Mouse (Mus musculus) limb, embryonic 13.5 days (tissue): ENCODE data around the gene Gng4. TPM values are rescaled to one million over a fixed set of nuclear protein-coding genes. Genes with fewer than 3 reads are reported as not detected.
A peak's percentile ranks its signal among the peaks of the same experiment; 100 is the strongest.

Source experiments
- ATAC-seq: fragments of 200-750 bp; cut with Nextera tagmentation; 2 replicates; pipeline ENCODE4 v1.8.0; 2017; ENCODE audit warnings: low read depth, moderate number of reproducible peaks, moderate TSS enrichment; ENCODE audit not compliant: low FRiP score
- H3K27ac ChIP-seq: fragments of 300-500 bp; sonication (generic); 2 replicates; pipeline ENCODE4 v1.5.1; 2015; ENCODE audit warnings: inconsistent platforms, mild to moderate bottlenecking, moderate library complexity
- H3K27me3 ChIP-seq: fragments of 300-500 bp; sonication (generic); 2 replicates; pipeline ENCODE4 v1.6.1; 2015; ENCODE audit warnings: mild to moderate bottlenecking, inconsistent platforms
- H3K36me3 ChIP-seq: fragments of 300-500 bp; sonication (generic); 2 replicates; pipeline ENCODE4 v1.6.1; 2015; ENCODE audit warnings: inconsistent platforms, mild to moderate bottlenecking, moderate library complexity
- H3K4me1 ChIP-seq: fragments of 300-500 bp; sonication (generic); 2 replicates; pipeline ENCODE4 v1.6.1; 2015; ENCODE audit warnings: inconsistent platforms
- H3K4me2 ChIP-seq: fragments of 300-500 bp; sonication (generic); replicated peaks from 2 replicates; pipeline ENCODE4 v1.6.1; 2015; ENCODE audit warnings: inconsistent platforms, mild to moderate bottlenecking, moderate library complexity
- H3K4me3 ChIP-seq: fragments of 300-500 bp; sonication (generic); 2 replicates; pipeline ENCODE4 v1.5.1; 2015; ENCODE audit warnings: moderate library complexity, mild to moderate bottlenecking, inconsistent platforms
- H3K9ac ChIP-seq: fragments of 300-500 bp; sonication (generic); 2 replicates; pipeline ENCODE4 v1.6.1; 2015; ENCODE audit warnings: mild to moderate bottlenecking, inconsistent platforms
- H3K9me3 ChIP-seq: fragments of 300-500 bp; sonication (generic); 2 replicates; pipeline ENCODE4 v1.6.1; 2016; ENCODE audit warnings: inconsistent platforms
- WGBS: fragments of 180-500 bp; shearing (Covaris S2); methylation state at CpG from one replicate; pipeline ENCODE4 v1.1.7; 2015; 5-methylcytosine and 5-hydroxymethylcytosine counted together
- polyA plus RNA-seq: library from polyadenylated mRNA; unstranded; fragments of >200 nt; fragmentation: Nextera tagmentation; extraction: Ambion mirVana; gene quantifications from 2 replicates; pipeline ENCODE4 v1.2.1, GENCODE M21; 2015

Gng4 gene
- polyA plus RNA-seq, 1 experiment from 2014 or later = 4.5 TPM

DNA sequence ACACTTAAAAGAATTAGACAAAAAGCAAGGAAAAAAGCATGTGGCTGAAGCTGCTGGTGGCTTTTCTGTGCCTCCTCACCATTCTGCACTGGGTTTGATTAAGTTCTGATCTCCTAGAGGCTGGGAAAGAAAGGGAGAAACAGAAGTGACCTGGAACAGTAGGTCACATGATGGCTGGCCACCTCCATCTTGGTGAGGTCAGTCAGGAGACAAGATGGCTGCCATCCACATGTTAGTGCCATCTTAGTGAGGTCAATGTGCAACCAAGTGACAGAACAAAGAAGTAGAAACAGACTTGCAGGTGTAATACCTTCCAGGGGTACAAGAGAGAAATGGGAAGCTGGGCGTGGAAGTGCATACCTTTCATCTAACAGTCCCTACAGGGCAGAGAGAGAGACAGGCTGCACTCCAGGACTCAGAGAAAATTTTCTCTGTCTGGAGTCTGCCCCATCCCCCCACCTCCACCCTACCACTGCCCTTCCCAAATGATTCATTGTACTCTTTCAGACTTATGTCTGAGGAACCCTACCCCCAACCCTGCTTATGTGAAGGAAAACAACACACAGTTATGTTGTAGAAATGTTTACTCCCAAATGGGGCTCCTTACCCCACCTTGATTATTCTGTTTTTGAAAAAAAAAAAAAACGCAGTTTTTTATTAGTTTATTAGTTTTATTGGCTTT lies 83.4 kb downstream of the Gng4 start:
- WGBS = 79% methylated on average over 2 of the region's 2 CpGs
- no peaks in the 10 kb centered on the region for H3K9me3 ChIP-seq
- H3K27me3 ChIP-seq = no peaks in the 10 kb centered on the region
- H3K27ac ChIP-seq = no peak overlapping the region
- H3K4me1 ChIP-seq = no peaks in the 10 kb centered on the region
- no peak overlapping the region for H3K9ac ChIP-seq
- no peaks in the 10 kb centered on the region for H3K36me3 ChIP-seq
- ATAC-seq = peak; percentile 48; the same call in 1 of the 2 replicates
- H3K4me3 ChIP-seq = no peak overlapping the region
- no peak overlapping the region for H3K4me2 ChIP-seq

DNA sequence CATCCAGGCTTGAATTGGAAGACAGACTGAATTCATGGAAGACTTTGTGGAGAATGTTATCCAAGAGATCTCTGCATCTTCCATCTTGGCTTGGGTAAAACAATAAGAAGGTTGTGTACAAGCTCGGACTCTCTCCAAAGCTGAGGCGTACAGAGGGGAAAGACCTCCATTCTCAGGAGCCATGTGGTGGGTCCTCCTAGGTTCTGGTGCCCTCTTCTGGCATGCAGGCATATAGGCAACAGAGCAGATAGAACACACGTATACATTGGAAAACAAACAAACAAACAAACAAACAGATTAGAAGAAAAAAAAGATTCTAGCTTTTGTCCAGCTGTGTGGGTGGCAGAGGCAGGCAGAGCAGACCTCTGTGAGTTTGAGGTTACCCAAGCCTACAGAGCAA lies 84.1 kb downstream of the Gng4 start:
- no peak overlapping the region for H3K9ac ChIP-seq
- WGBS = 23% methylated on average over 3 of the region's 3 CpGs
- H3K27ac ChIP-seq = no peak overlapping the region
- H3K4me3 ChIP-seq = no peak overlapping the region
- no peaks in the 10 kb centered on the region for H3K9me3 ChIP-seq
- H3K27me3 ChIP-seq = no peaks in the 10 kb centered on the region
- peak; percentile 69; the same call in 1 of the 2 replicates for ATAC-seq
- no peaks in the 10 kb centered on the region for H3K36me3 ChIP-seq
- no peaks in the 10 kb centered on the region for H3K4me1 ChIP-seq
- no peak overlapping the region for H3K4me2 ChIP-seq

Other genes starting within 250 kb of the Gng4 start
- 2.8 and 3.0 TPM in 2 replicates for gene Lyst, start 193.7 kb upstream of the Gng4 start, polyA plus RNA-seq
- 37.2 and 45.5 TPM in 2 replicates for gene B3galnt2, start 170.4 kb downstream of the Gng4 start, polyA plus RNA-seq